Mouse (Mus musculus) cerebellum, adult 11 months (tissue): ENCODE results near the gene Ell3.
A peak's percentile ranks its signal among the peaks of the same experiment; 100 is the strongest.
"Not testable (repeated sequence)": the region's sequence is repeated elsewhere in the genome, so short reads cannot be mapped to it uniquely, and the experiment has no call there.

ENCODE experiments used
- DNase-seq: peaks from one replicate; pipeline ENCODE4 v3.0.0; 2022

The Ell3 gene

GRCm38 (mm10) chr2:121444178-121444577, at the start of gene Ell3:
Gene Ell3 (minus strand): TSS chr2:121444278.
- no peak for DNase-seq

GRCm38 (mm10) chr2:121484403-121484802, 40.3 kb upstream of the Ell3 start:
- not testable (repeated sequence) for DNase-seq

GRCm38 (mm10) chr2:121483576-121483975, 39.5 kb upstream of the Ell3 start:
- no peak for DNase-seq

- not testable (repeated sequence) for DNase-seq
Observed at GRCm38 (mm10) chr2:121480916-121481315, 36.8 kb upstream of the Ell3 start.

- no peak for DNase-seq
Observed at GRCm38 (mm10) chr2:121480498-121480897, 36.4 kb upstream of the Ell3 start.

GRCm38 (mm10) chr2:121477491-121478266, 33.6 kb upstream of the Ell3 start:
- no peak for DNase-seq

GRCm38 (mm10) chr2:121475306-121475705, 31.2 kb upstream of the Ell3 start:
- DNase-seq = not testable (repeated sequence)

GRCm38 (mm10) chr2:121474180-121474535, 30.1 kb upstream of the Ell3 start:
- no peak for DNase-seq

GRCm38 (mm10) chr2:121473301-121474179, 29.5 kb upstream of the Ell3 start, which contains the start of gene Mfap1b:
Gene Mfap1b (minus strand): TSS chr2:121474067.
- DNase-seq = peak; percentile 76

GRCm38 (mm10) chr2:121472783-121473182, 28.7 kb upstream of the Ell3 start:
- not testable (repeated sequence) for DNase-seq

GRCm38 (mm10) chr2:121468982-121469381, 24.9 kb upstream of the Ell3 start:
- DNase-seq = not testable (repeated sequence)

GRCm38 (mm10) chr2:121460071-121460470, 16.0 kb upstream of the Ell3 start:
- no peak for DNase-seq

GRCm38 (mm10) chr2:121456692-121457642, 12.9 kb upstream of the Ell3 start, which contains the start of gene Serinc4:
Gene Serinc4 (minus strand): TSS chr2:121456781.
- DNase-seq = peak; percentile 64

GRCm38 (mm10) chr2:121455534-121455933, 11.5 kb upstream of the Ell3 start:
- no peak for DNase-seq

- no peak for DNase-seq
Observed at GRCm38 (mm10) chr2:121453917-121454316, 9.8 kb upstream of the Ell3 start.

- no peak for DNase-seq
Observed at GRCm38 (mm10) chr2:121452990-121453389, 8.9 kb upstream of the Ell3 start, which contains the start of gene Hypk. Gene Hypk (plus strand): TSS chr2:121453290.

GRCm38 (mm10) chr2:121452361-121452760, 8.3 kb upstream of the Ell3 start:
- no peak for DNase-seq

GRCm38 (mm10) chr2:121450093-121450492, 6.0 kb upstream of the Ell3 start:
- no peak for DNase-seq

- DNase-seq = no peak
Observed at GRCm38 (mm10) chr2:121449545-121450011, 5.5 kb upstream of the Ell3 start.

GRCm38 (mm10) chr2:121448739-121449535, 4.9 kb upstream of the Ell3 start, which contains the start of gene Serf2:
Gene Serf2 (plus strand): TSS chr2:121449195.
- DNase-seq = peak; percentile 99

- no peak for DNase-seq
Observed at GRCm38 (mm10) chr2:121448136-121448535, 4.1 kb upstream of the Ell3 start.
